Mouse (Mus musculus) heart, adult 18-20 months (tissue): ENCODE measurements around the gene Osbpl6. TPM values are rescaled to one million over a fixed set of nuclear protein-coding genes. Genes with fewer than 3 reads are reported as not detected.

ENCODE experiments used
- DNase-seq, 2 experiments: peaks; one replicate each; pipeline ENCODE4 v3.0.0; 2021 to 2022; ENCODE audit warnings: mixed read lengths in 1 of 2
- long read RNA-seq, 2 experiments: library from polyadenylated mRNA; stranded (forward); transcript quantifications; one replicate each; pipeline ENCODE4 v2.0.0; 2021
- total RNA-seq, 2 experiments: library from RNA; stranded (reverse); gene quantifications; 2 replicates each; pipeline ENCODE4 v1.2.3; 2021

The Osbpl6 gene
- 10 to 100 TPM; 15.5 to 16.8 TPM for total RNA-seq
- long read RNA-seq, experiment 1, partial matches to known transcripts, result 3 of 7 reads
- long read RNA-seq, experiment 1, other reads (novel, unspliced or antisense), result 2 of 7 reads
- long read RNA-seq, experiment 2, partial matches to known transcripts, result 0 of 4 reads
- long read RNA-seq, experiment 2, other reads (novel, unspliced or antisense), result 2 of 4 reads

- peak; percentile 72 to 78 for DNase-seq
Measured at GRCm38 (mm10) chr2:76406151-76406936, at the start of gene Osbpl6. Osbpl6 (plus strand) TSS chr2:76406508.

DNA sequence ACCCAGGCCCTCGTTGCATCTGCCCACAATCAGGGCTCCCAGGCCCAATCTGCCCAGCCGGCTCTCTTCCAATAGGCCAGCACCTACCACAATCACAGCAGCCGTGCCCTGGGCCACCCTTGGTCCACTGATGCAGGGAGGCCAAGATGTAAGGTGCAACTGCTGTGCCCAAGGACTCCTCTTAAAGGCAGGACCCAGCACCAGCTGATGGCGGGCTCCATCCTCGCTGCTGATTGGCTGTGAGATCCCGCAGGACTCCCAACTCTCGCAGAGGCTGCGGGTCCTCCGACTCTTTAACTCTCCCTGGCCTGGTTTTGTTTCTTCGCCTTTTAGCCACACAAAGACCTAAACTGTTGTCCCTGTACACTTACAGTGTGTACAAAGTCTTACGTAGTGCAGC lies 46.1 kb upstream of the Osbpl6 start, which contains the start of gene Cyct:
Gene Cyct, minus strand, starts transcription at position 225 of the 400 bp plus-strand sequence.
- no peak for DNase-seq

DNA sequence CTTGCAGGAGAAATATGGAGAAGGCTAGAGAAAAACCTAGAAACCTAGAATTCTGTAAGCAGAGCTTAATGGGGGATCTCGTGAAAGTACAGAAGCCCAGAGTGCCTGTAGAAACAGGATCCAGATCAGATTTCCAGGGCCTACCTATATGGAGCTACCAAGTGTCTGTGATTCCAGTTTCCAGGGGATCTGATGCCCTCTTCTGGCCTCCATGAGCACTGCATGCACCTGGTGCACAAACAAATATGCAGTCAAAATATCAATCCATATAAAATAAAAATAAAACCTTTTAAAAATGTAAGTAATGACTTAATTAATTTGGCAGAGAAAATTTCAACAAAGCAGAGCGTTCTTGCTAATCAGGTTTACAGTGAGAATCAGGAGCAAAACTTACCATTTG lies 44.2 kb upstream of the Osbpl6 start:
- DNase-seq, result peak in 1 of 2 experiments; percentile 27

DNA sequence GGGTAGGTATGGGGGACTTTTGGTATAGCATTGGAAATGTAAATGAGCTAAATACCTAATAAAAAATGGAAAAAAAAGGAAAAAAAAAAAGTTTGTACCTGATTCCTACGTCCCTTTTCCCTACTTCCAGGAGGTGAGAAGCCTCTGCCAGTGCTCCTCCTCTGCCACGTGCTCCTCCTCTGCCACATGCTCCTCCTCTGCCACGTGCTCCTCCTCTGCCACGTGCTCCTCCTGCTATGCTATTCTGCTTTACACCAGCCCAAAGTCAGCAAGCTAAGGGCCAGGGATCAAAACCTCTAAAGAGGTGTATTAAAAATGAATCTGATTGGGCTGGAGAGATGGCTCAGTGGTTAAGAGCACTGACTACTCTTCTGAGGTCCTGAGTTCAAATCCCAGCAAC lies 40.5 kb upstream of the Osbpl6 start:
- no peak for DNase-seq

DNA sequence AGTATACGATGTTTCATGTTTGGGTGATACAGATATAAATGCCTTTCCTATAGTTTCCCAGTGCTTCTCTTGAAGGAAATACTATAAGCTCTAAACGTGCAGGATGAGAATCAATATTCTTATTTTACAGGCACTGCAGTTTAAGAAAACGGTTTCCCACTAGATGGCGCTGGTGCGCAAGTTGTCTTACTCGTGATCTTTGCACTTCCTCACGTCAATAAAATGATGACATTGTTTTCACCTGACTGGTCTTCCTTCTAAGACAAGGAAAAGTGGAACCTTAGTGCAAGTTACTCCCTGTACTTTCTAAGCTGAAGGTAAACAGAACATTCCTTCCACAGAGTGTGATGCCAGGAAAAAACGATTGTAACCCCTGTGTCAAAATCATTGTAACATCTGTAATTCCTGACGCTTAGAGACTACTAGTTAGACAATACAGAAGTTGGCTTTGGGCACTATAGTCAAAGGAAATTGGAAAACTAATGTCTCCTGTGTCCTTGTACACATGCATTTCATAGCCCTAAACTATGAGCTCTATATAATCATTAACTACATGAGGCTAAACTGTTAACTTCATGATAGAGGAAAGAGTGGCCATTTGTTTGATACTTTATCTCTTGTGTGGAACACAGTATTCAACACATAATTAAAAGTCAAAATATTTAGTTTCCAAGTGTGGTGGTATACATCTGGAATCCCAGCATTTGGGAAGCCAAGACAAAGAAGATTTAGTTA lies 39.0 kb upstream of the Osbpl6 start:
- peak; percentile 64 to 93 for DNase-seq

- DNase-seq, result no peak
Measured at GRCm38 (mm10) chr2:76368861-76369660, 37.2 kb upstream of the Osbpl6 start.

DNA sequence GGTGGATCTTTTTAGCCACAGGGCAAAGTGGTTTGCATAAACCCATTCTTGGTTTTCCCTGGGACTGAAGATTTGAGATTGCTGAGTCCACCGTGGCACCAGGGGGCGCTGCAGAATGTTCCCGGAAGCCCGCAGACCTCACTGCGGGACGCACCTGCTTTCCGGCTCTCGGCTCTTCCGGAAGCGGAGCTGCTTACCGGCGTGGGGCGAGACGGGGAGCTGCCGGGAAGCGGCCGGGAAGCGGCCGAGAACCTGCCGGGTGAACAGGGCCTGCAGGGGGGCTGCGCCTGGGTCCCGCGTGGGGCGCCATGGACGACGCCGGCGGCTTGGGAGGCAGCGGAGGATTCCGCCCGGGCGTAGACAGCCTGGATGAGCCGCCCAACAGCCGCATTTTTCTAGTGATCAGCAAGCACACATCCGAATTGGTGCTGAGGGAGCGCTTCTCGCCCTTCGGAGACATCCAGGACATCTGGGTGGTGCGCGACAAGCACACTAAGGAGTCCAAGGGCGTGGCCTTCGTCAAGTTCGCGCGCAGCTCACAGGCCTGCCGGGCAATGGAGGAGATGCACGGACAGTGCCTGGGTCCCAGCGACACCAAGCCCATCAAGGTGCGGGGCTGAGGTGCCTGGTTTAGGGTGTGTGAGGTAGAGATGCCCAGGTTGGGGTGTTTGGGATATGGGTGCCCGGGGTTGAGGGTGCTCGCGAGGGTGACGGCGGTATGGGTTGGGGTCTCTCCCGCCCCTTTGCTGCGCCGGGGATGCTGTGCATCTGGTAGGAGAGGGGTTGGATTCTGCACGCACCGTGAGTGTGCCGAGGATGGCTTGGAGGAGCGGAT lies 36.3 kb upstream of the Osbpl6 start, which contains the start of gene Rbm45:
Gene Rbm45, plus strand, starts transcription at position 164 of the 835 bp plus-strand sequence.
- DNase-seq, result peak; percentile 85 to 93

GRCm38 (mm10) chr2:76370656-76370922 lies 35.7 kb upstream of the Osbpl6 start:
- DNase-seq, result no peak

GRCm38 (mm10) chr2:76372244-76372643 lies 34.1 kb upstream of the Osbpl6 start:
- peak; percentile 44 to 60 for DNase-seq

GRCm38 (mm10) chr2:76374544-76375206 lies 31.6 kb upstream of the Osbpl6 start:
- no peak for DNase-seq

GRCm38 (mm10) chr2:76378646-76379045 lies 27.7 kb upstream of the Osbpl6 start:
- DNase-seq, result no peak

GRCm38 (mm10) chr2:76386531-76386930 lies 19.8 kb upstream of the Osbpl6 start:
- no peak for DNase-seq

- no peak for DNase-seq
Measured at GRCm38 (mm10) chr2:76400178-76400577, 6.1 kb upstream of the Osbpl6 start.

DNA sequence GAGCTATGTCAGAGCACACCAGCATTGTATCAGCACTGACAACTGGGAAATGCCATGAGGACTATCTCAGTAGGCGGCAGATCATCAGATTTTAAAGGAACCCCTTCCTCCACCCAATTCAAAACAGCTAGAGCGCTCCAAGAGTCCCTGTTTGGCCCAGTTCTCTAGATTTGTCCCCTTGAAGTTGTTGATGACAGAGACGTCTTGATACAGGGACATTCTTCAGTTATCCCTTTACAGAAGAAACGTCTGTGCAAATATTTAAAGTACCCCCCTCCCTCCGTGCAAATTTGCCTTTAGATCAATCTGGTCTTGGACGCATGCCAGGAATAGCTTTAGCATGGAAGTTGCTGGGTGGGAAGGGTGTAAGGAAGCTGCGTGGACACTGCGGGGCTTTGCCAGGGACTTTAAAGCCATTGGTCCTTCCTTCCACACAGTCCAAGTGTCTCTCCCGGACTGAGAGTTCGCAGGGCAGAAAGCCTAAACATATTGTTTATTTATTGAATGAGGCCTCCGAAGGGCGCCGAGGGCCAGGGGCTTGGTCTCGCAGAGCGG lies 635 bp upstream of the Osbpl6 start:
- DNase-seq, result peak in 1 of 2 experiments; percentile 1

- peak; percentile 46 to 61 for DNase-seq
Measured at GRCm38 (mm10) chr2:76406937-76407441, 681 bp downstream of the Osbpl6 start.

GRCm38 (mm10) chr2:76409526-76409925 lies 3.2 kb downstream of the Osbpl6 start:
- DNase-seq, result no peak

- DNase-seq, result peak; percentile 5 to 7
Measured at GRCm38 (mm10) chr2:76409986-76410385, 3.7 kb downstream of the Osbpl6 start.

GRCm38 (mm10) chr2:76412924-76413323 lies 6.6 kb downstream of the Osbpl6 start:
- no peak for DNase-seq

GRCm38 (mm10) chr2:76417446-76418141 lies 11.3 kb downstream of the Osbpl6 start:
- no peak for DNase-seq

- DNase-seq, result no peak
Measured at GRCm38 (mm10) chr2:76418142-76418518, 11.8 kb downstream of the Osbpl6 start.
